Mouse (Mus musculus) lung, postnatal 36 days (tissue): ENCODE data around the gene Prpf4.
A peak's percentile ranks its signal among the peaks of the same experiment; 100 is the strongest.

Source experiments
- DNase-seq: peaks from one replicate; pipeline ENCODE4 v3.0.0; 2022; ENCODE audit warnings: mixed read lengths

Prpf4 gene

DNA sequence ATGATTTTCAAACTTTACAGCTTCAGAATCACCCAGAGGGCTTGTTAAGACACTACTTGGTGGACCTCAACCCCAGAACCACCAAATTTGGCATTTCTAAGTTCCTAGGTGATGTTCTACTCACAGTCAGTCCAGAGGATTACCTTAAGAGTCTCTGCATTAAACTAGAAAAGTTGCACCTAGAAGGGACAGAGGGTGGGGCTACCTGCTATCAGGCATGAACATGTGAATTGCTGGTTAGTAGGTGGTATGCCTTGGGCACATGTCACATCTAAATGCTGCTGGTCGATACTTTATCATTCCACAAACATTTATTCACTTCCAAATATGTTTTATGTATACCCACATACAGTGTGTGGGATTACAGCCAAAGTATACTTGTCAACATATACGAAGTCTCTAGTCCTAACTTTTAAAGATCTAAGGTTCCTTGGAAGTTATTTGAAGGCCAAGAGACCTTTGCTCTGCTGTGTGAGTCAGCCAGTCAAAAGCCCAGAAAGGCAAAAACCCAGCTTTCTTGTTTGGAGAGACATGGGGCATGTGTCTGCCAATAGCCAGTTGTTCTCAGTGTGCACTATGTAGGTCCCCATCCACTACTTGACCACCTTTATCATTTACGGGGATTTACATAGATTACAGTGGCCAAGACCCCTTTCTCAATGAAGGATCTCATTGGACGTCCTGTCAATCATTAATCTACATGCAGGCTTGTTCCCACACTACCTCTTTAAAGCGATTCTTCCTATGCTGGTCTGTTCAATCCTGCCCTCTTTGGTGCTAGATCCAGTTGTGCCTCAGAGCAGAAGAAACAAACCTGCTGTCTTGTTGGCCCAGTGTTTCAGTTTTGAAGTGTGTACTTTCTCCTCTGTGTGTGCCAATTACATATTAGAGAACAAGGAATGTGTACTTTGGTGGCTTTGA is 18.7 kb upstream of the Prpf4 start:
- peak; percentile 28 for DNase-seq

DNA sequence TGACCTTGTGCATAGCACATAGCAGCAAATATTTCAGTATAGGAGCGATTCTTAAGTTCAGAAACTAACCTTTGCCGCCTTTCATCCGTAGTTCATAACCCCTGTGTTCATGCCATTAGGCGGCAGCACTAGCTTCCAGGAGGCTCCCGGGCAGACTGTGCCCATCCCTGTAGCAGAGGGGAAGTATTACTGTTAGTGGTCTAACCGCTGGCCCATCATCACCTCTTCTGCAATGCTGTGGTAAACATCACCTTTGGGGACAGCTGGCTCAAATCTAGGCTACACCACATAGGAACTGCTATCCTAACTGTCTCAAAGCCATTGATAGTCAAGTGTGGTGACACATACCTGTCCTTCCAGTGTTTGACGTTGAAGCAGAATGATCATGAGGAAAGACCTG is 16.7 kb upstream of the Prpf4 start:
- no peak for DNase-seq

DNA sequence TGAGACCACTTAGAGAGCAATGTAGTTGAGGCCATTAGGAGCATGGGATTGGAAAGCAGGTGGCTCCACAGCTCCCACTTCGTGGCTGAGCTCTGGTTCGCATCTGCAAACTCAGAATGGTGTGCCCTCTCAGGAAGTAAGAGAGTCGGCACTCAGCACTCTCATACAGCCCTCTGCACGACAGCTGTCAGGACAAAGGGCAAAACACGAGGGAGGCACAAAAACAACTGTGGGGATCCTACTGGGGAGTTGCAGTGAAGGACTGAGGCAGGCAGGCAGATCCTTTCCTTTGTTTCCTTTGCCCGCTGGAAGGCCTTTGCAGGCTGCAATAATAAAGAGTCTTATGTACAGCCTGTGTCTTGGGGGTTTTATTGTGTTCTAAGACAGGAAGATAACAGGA is 15.1 kb upstream of the Prpf4 start:
- DNase-seq: no peak

DNA sequence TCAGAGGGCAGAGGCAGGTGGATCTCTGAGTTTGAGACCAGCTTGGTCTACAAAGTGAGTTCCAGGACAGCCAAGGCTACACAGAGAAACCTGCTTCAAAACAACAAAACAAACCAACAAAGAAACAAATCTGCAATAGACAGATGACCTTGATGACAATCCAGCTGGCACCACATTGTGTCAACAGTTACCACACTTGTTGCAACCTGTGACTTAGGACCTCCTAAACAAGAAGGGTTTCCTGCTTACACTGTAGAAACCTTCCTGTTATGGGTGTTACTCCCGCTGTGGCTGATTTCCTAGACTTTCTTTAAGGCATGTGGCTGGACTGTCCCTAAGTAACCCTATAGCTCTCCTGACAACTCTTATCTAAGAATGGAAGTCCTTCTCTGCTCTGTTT is 12.8 kb upstream of the Prpf4 start:
- peak; percentile 32 for DNase-seq

DNA sequence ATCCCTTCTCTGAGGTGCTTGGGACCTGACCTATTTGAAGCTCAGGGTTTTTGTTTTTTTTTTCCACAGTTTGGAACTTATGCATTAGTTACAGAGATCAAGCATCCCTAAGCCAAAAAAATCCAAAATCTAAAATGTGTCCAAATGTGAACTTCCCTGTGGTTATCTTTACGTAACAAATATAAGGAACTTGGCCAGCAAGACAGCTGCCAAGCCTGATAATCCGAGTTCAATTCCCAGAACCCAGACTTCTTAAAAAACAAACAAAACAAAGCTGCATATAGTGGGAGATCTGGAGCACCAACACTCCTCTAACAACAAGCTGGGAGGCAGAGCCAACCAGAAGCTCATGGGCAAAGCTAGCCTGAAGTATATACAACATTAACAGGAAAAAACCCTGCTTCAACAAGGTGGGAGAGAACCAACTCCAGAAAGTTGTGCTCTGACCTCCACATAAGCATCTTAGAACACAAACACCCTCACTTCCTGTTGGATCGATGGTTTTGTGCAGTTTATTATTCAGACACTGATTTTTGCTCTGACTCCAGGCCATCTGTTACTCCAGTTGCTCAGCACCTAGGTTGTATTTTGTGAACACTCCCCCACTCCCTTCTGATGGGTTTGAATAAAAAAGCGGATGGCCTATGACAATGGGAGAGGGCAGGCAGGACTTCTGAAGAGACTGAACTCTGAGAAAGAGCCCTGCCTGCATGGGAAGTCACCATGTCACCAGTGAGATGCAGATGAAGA is 10.8 kb upstream of the Prpf4 start:
- DNase-seq: no peak

DNA sequence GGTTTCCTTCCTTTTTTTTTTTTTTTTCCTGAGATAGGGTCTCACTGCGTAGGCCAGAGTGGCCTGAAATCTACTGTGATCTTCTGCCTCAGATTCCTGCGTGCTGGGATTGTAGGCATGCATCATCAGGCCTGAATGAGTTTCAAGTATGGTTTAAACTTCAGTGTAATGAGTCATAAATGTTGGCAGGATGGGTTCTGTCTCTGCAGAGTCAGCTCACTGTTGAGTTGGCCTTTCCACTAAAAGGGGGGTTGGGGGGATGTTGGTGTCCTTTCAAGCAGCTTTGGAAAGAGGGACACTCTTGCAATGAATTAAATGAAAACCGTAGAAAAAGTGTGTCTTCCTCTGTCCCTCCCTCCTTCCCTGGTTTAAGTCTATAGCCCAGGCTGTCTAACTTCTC is 9.6 kb upstream of the Prpf4 start:
- no peak for DNase-seq

DNA sequence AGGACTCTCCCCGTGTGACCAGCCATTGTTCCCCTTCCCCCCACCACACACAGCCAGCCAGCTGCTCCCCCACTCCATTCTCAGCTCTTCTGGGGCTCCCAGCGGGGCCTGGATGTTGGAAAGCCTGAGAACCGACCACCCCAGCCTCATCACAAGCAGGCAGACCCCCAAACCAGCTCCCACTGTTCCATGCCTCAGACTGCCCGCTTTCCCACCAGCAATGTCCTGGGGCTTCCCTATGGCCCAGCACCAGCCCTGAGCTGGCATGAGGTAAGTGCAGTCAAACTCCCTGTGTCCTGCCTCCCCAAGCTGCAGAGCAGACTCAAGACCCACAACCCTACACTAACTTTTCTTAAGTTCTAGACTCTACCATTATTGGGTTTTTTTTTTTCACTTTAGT is 2.5 kb upstream of the Prpf4 start:
- DNase-seq: no peak

DNA sequence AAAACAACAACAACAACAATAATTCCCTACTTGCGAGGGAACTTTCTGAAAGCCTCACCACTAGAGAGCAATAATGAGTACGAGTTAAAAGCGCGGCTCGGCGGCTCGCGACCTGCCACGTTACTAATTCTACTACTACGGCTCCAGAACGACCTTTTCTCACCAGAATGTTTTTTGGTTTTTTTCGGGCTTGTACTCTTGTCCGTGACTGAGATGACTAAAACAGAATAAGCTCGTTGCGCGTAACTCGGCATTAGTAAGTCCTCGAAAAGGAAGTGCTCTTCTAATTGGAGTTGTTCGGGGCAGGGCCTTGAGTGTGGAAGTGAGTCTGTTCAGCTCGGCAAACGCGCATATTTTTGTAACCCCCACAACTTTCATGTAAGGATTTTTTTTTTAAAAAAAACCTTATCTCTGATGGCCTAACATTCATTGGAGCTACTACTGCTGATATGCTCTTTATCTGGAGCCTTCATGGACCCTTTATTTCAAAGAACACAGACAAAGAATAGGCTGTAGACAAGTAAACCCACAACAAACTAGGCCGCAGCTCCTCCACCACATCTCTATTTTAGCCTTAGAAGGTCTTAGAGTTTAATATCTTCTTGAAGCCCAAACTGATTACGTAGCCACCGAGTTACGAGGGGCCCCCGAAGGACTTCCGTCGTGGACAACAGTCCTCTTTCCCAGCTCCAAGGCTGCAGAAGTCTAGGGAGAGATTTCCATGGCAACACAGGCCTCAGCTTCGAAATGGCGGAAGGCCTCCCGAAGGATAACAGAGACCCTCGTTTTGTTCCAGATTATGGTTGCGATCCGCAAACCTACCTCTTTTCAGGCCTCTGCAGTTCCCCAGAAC is 641 bp upstream of the Prpf4 start:
- DNase-seq: peak; percentile 78

DNA sequence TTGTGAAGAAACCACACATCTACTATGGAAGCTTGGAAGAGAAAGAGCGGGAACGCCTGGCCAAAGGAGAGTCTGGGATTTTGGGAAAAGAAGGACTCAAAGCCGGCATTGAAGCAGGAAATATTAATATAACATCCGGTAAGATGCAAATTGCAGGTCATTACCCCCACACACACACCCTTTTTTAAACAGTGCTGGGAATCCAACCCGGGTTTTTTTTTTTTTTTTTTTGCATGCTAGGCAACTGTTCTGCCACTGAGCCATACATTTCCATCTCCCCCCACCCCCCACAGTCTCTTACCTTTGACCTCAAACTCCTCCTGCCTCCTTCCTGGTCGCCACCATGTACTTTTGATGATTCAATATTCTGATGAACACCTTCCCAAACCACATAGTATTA is 1.0 kb downstream of the Prpf4 start:
- no peak for DNase-seq

DNA sequence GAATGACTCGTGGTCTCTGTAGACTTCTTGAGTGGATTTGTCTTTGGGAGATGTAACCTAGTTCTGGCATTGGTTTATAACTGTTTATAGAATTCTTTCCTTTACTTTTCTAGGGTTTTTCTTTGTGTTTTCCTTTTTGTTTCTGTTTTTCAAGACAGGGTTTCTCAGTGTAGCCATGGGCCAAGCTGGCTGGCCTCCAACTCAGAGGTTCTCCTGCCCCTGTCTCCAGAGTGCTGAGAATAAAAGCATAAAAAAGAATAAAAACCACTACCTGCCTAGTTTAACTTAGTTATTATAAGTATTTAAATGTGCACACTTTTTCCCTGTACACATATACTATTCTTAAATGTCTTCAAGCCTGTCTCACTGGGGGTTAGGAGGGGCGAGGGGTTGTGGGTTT is 1.7 kb downstream of the Prpf4 start:
- no peak for DNase-seq

DNA sequence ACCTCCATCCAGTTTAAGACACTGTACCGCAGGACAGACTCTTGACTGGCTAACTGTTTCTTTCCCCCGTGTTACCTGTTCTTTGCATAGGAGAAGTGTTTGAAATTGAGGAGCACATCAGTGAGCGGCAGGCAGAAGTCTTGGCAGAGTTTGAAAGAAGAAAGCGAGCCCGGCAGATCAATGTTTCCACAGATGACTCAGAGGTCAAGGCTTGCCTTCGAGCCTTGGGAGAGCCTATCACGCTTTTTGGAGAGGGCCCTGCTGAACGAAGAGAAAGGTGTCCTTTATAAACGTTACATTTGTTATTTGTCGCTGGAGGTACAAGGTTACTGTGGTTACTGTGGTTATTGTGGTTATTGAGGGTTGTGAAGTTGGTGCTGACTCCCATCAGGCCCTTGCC is 3.0 kb downstream of the Prpf4 start:
- no peak for DNase-seq

DNA sequence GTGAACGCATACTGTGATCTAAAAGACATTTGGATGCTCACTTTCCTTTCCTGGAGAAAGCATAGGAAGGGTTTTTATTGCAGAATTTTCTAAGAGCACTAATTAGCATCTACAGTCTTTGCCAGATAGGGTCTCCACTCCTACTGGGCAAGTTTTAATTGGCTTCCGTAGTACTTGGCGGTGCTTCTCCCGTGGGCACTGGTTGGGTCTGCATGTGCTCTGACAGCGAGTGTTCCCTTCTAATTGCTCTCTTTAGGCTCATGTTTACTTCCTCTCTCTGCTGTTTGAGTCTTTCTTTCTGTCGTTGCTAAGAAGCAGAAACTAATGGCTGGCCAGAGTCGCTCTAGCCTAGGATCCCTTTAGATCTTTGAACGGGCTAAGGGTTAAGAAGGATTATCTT is 9.9 kb downstream of the Prpf4 start:
- DNase-seq: no peak

DNA sequence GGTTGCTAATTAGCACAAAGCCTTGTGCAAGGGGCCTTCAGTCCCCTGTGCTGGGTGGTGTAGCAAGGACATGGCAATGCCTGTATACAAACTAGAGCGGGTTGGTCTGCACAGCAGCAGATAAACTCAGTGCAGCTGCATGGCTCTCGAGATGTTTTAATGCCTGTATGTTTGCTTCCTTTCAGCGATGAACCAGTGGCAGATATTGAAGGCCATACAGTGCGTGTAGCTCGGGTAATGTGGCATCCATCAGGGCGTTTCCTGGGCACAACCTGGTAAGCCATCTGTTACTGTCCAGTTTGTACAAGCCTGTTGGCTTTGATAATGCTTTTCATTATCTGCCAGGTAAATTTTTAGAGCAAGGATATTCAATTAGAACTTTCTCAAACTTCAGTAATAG is 10.5 kb downstream of the Prpf4 start:
- DNase-seq: no peak

DNA sequence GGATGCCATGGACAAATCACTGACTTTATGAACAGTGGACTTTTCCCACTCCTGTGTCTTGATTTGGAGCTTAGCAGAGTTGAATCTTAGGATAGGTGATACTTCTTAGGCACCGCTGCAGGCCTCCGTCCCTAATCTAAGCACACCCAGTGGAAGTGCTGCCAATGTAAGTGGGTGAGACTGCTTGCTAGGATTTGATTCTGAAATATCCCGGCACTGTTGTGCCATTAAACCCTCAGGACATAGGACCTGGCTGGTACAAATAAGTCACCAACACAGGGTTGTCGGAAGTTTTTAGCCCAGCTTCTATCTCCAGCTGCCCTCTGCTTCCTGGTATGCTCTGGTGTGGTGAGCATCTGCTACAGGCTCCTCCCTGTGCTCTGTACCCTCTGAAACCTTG is 17.3 kb downstream of the Prpf4 start:
- DNase-seq: no peak

DNA sequence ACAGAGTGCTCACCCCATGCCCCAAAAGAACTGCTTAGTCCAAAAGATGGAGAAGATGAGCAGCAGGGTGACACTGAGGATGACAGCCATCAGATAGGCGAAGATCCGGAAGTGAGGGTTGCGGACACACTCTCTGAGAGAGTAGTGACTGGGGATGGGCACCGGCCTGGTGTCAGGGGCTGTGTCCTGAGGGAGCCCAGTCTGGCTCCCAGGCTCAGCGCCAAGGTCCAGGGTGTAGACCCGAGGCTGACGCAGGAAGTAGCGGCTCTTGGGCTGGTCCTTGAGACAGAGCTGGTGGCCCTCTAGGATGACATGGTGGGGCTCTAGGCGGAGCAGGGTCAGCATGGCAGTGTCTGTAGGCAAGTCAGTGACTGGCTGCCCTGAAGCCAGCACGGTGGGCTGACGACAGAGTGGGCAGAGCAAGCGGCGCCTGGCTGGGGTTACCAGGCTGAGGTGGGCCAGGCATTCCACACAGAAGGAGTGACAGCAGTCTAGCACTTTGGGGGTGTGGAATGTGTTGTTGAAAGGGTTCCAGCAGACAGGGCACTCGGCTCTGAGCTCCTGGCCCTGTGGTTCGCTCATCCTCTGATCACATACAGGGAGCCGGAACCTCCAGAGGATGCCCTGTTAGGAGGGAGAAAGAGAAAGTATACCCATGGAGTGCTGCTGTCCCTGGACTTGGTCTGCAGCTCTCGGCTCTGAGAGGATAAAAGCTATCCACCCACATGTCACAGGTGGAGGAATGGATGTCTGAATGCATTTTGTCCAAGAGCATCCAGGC is 19.6 kb downstream of the Prpf4 start:
- DNase-seq: peak; percentile 12

DNA sequence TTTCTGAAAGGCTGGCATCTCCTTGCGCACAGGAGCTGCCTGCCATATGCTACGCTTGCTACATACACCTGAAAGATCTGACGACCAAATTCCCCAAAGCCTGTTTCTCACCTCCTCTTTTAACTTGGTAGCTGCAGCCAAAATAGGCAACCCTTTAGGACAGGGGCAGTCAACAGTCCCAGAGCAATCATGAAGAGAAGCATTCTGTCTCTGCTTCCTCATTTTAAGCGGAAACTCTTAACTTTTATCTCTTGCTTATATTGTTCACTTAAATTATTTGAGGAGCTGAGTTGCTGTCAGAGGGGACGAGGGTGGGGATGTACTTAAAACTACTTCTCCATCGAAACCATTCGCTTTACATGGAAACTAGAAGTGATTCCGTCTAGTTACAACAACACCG is 21.0 kb downstream of the Prpf4 start:
- no peak for DNase-seq

DNA sequence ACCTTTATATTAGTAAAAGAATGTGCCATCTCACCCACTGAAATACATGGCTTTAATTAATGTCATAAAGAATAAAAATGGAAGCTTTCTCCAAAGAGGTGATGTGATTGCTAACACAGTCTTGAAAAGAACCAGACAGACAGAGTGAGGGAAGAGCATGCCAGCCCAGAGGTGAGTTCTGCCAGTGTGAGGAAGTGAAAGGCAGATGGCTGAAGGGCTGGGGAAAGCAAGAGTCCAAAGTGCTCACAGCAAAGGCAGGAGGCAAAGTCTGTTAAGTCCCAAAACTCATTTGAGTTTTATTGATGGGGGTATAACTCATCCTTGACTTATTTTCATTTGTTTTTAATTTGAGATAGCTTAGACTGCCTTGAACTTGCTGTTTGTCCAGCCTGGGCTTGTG is 22.1 kb downstream of the Prpf4 start:
- no peak for DNase-seq

DNA sequence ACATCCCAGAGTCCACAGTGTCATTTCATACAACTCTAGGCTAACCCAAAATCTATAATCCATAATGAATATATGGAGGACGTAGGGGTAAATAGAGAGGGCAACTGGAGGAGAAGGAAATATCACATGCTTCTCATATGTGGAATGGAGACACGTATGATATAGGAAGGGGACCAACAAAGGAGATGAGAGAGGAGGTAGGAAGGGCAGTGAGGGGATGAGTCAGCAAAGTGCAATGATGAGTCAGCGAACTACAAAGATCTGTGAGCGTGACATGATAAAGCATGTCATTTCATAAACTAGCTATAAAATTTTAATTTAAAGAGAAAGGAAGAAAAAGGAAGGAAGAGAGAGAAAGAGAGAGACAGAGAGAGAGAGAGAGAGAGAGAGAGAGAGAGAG is 22.9 kb downstream of the Prpf4 start:
- DNase-seq: no peak

DNA sequence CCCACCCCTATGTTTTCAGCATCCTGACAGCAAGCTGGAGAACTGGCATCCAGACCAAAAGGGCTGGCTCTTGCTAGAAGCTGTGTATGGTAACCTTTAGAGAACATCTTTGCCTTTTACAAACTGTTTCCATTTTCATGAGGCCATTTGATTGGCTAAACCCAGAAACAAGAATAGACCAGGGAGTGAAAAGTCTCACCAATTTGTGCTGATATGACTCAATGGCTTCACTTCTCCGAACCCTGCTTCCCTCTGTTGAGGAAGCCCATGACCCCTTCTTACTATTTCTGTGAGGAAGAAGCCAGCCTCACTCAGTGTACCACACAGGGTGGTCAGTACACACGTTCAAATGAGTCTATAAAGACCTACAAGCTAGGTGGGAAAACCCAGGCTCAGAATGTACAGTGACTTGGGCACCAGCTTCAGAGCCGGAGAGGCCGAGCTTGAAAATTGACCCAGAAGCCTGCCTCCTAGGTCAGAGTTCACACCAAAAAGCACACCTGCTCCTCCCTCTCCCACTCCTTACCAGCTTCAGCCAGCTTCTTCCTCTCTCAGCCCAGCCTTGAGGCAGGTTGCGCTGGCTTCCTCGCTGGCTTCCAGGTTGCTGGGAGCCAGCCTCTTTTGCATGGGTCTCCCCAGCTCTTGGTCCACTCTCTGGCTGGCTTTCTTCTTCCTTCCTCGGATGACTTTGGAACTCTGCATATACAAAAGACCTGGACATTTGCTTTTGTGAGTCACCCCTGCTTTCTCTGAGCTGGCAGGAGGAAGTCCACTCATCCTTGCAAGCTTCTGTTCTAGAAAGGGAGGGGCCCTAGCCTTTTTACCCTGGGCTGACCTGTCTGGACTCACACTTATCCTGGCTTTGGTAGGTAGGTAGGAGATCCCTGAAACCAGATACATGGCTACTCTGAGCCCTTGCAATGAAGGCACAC is 25.6 kb downstream of the Prpf4 start:
- DNase-seq: no peak

DNA sequence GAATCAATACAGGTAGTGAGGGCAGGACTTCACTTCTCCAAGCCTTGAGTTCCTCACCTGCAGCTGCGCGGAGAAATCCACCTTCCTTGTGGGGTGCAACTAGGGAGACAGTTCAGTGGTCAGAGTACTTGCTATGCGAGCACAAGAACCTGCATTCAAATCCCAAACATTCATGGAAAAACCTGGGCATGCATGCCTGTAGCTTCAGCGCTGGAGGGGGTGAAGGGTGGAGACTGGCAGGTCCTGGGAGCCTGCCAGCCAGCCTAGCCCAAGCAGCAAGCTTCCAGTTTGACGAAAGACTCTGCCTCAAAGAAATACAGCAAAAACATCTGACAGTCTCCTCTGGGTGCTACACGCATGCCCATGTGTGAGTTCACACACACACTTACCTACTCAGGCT is 26.5 kb downstream of the Prpf4 start, which contains the start of gene Rnf183:
Gene Rnf183, minus strand, starts transcription at position 172 of the 400 bp plus-strand sequence.
- no peak for DNase-seq

DNA sequence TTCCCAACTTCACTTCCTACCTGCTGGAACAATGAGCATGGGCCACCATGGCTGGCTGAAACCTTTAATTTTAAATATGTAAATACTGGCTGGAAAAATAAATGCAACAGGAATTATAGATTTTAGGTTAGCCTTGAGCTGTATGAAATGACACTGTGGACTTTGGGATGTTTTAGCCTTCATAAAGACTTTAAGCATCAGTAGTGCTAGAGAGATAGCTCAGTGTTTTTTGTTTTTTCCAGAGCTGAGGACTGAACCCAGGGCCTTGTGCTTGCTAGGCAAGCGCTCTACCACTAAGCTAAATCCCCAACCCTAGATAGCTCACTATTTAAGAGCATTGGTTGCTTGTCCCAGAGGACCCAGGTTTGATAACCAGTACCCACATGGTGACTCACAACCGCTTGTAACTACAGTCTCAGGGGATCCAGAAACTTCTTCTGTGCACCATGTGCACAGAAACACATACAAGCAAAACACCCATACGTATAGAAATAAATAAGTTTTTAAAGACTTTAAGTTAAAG is 28.7 kb downstream of the Prpf4 start:
- no peak for DNase-seq
